Mouse (Mus musculus): Measurements from ENCODE around the gene Cap2. TPM values are rescaled to one million over a fixed set of nuclear protein-coding genes. Genes with fewer than 3 reads are reported as not detected.

The Cap2 gene
- polyA plus RNA-seq, 1 experiment from 2014 or later = 5.7 TPM

DNA sequence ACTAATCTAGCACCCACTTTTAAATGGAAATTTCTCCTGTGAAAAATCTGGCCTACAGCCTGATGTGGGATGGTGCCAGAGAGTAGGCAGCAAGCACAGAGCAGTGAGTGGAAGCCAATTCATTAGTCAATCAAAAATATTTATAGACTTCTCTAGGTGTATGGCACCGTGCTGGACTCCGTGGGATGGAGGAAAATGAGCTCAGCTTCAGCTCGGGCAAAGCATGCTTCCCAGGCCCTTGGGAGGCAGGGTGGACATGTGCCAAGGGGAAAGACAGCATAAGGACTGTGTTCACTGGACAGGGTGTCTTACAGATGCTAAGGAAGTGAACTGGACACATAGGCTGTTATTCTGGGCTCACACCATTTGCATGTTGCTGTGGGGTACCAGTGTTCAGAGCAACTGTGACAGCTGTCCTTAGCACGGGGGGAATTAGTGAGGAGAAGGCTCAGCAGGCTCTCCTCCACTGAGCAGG lies 15.6 kb downstream of the Cap2 start:
- Histone ChIP-seq H3K36me3 (ENCODE audit: control insufficient read depth, insufficient read depth, low read length) (no peaks in the 10 kb centered on the region), H3K9ac (replicated peaks; ENCODE audit: low read depth, low read length) (no peak overlapping the region), H3K9me3 (ENCODE audit: control insufficient read depth, low read length) (no peaks in the 10 kb centered on the region), H3K4me3 (ENCODE audit: low read depth, low read length) (no peak overlapping the region), H3K27ac (ENCODE audit: low read depth, low read length) (no peak overlapping the region), H3K27me3 (ENCODE audit: control insufficient read depth, insufficient read depth, low read length) (no peaks in the 10 kb centered on the region), H3K4me2 (ENCODE audit: low read depth, low read length) (no peak overlapping the region), H3K4me1 (ENCODE audit: control insufficient read depth, insufficient read depth, low read length) (no peaks in the 10 kb centered on the region)
- WGBS = 61% methylated on average over 4 of the region's 4 CpGs
- no peak for ATAC-seq (ENCODE audit: low read depth)

DNA sequence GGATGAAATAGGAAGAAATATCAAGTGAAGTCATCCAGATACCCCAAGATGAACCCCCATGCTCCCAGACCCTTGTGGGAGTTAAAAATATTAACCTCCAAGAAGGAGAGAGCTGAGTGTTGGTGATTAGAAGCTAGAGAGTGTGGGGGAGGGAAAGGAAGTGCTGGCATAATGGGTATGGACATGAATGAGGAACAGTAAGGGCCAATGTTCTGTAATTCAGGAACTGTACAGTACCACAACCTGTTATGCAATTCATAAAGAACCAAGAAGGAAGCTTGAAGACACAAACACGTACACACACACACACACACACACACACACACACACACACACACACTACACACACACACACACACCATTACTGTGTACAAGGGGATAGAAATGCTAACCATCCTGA lies 19.8 kb downstream of the Cap2 start:
- Histone ChIP-seq H3K36me3 (ENCODE audit: control insufficient read depth, insufficient read depth, low read length) (no peaks in the 10 kb centered on the region), H3K27me3 (ENCODE audit: control insufficient read depth, insufficient read depth, low read length) (no peaks in the 10 kb centered on the region), H3K27ac (ENCODE audit: low read depth, low read length) (no peak overlapping the region), H3K9ac (replicated peaks; ENCODE audit: low read depth, low read length) (no peak overlapping the region), H3K9me3 (ENCODE audit: control insufficient read depth, low read length) (no peaks in the 10 kb centered on the region), H3K4me1 (ENCODE audit: control insufficient read depth, insufficient read depth, low read length) (no peaks in the 10 kb centered on the region), H3K4me3 (ENCODE audit: low read depth, low read length) (no peak overlapping the region), H3K4me2 (ENCODE audit: low read depth, low read length) (no peak overlapping the region)
- WGBS = 92% methylated on average over 1 of the region's 1 CpGs
- no peak for ATAC-seq (ENCODE audit: low read depth)

DNA sequence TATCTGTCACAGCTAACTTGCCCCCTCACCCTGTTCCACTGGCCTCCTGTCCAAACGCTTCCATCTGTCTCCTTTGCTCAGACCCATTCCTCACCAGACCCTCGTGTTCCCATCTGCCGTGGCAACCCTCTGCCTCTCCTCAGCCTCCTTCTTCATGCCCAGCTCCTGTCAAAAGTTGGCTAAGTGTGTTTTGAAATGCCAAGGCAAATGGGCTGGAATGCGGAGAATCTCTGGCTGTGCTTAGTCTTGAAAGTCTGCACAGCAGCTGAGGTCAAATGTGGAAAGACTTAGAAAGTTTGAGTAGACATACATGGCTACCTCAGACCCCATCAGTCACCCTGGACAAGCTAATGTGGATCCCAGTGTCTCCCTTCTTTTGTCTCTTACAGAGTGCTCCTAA lies 21.1 kb downstream of the Cap2 start:
- Histone ChIP-seq H3K9ac (replicated peaks; ENCODE audit: low read depth, low read length) (no peak overlapping the region), H3K4me1 (ENCODE audit: control insufficient read depth, insufficient read depth, low read length) (no peaks in the 10 kb centered on the region), H3K4me3 (ENCODE audit: low read depth, low read length) (no peak overlapping the region), H3K27me3 (ENCODE audit: control insufficient read depth, insufficient read depth, low read length) (no peaks in the 10 kb centered on the region), H3K4me2 (ENCODE audit: low read depth, low read length) (no peak overlapping the region), H3K9me3 (ENCODE audit: control insufficient read depth, low read length) (no peaks in the 10 kb centered on the region), H3K36me3 (ENCODE audit: control insufficient read depth, insufficient read depth, low read length) (no peaks in the 10 kb centered on the region), H3K27ac (ENCODE audit: low read depth, low read length) (no peak overlapping the region)
- no peak for ATAC-seq (ENCODE audit: low read depth)
- 68% methylated on average over 4 of the region's 4 CpGs for WGBS

DNA sequence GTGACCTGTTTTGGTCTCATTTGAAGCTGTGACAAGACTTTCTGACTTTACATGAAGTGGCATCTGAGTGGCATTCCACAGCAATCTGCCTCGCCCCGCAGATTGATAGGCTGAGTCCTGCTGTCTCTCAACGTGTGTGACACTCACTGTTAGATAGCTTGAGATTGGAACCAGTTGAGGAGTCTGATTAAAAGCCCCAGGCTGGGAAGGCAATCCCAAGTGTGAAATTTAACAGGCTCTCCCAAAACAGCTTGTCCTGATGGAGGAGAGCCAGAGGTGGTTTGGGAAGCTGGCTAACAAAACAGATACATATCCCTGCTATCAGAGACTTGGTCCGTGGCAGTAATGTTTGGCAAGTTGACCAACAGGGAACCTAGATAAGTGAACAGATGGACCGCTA lies 21.6 kb downstream of the Cap2 start:
- H3K27me3 ChIP-seq (ENCODE audit: control insufficient read depth, insufficient read depth, low read length) = no peaks in the 10 kb centered on the region
- H3K36me3 ChIP-seq (ENCODE audit: control insufficient read depth, insufficient read depth, low read length) = no peaks in the 10 kb centered on the region
- H3K4me2 ChIP-seq (ENCODE audit: low read depth, low read length) = no peak overlapping the region
- WGBS = 73% methylated on average over 5 of the region's 5 CpGs
- no peak overlapping the region for H3K9ac ChIP-seq (replicated peaks; ENCODE audit: low read depth, low read length)
- H3K27ac ChIP-seq (ENCODE audit: low read depth, low read length) = no peak overlapping the region
- H3K4me3 ChIP-seq (ENCODE audit: low read depth, low read length) = no peak overlapping the region
- ATAC-seq (ENCODE audit: low read depth) = no peak
- H3K9me3 ChIP-seq (ENCODE audit: control insufficient read depth, low read length) = no peaks in the 10 kb centered on the region
- no peaks in the 10 kb centered on the region for H3K4me1 ChIP-seq (ENCODE audit: control insufficient read depth, insufficient read depth, low read length)

DNA sequence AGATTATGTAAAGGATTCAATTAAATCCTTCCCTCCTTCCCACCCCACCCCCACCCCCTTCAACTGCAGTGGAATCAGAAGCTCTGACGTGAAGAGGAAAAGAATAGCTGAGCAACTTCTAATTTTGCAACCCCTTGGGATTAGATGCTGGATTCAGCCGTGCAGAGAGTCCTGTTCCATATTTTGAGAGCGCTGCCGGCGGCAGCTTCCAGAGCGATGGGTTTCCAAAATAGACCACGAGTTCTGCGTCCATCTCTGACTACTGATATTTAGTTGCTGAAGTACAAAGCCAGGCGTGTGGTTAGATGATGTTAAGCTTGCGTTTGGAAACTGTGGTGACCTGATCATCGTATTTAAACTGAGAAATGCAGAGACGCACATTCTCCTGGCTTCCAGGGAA lies 22.1 kb downstream of the Cap2 start:
- Histone ChIP-seq H3K27ac (ENCODE audit: low read depth, low read length) (no peak overlapping the region), H3K4me1 (ENCODE audit: control insufficient read depth, insufficient read depth, low read length) (no peaks in the 10 kb centered on the region), H3K36me3 (ENCODE audit: control insufficient read depth, insufficient read depth, low read length) (no peaks in the 10 kb centered on the region), H3K4me2 (ENCODE audit: low read depth, low read length) (no peak overlapping the region), H3K9me3 (ENCODE audit: control insufficient read depth, low read length) (no peaks in the 10 kb centered on the region), H3K27me3 (ENCODE audit: control insufficient read depth, insufficient read depth, low read length) (no peaks in the 10 kb centered on the region), H3K9ac (replicated peaks; ENCODE audit: low read depth, low read length) (no peak overlapping the region), H3K4me3 (ENCODE audit: low read depth, low read length) (no peak overlapping the region)
- no peak for ATAC-seq (ENCODE audit: low read depth)
- 80% methylated on average over 12 of the region's 12 CpGs for WGBS

DNA sequence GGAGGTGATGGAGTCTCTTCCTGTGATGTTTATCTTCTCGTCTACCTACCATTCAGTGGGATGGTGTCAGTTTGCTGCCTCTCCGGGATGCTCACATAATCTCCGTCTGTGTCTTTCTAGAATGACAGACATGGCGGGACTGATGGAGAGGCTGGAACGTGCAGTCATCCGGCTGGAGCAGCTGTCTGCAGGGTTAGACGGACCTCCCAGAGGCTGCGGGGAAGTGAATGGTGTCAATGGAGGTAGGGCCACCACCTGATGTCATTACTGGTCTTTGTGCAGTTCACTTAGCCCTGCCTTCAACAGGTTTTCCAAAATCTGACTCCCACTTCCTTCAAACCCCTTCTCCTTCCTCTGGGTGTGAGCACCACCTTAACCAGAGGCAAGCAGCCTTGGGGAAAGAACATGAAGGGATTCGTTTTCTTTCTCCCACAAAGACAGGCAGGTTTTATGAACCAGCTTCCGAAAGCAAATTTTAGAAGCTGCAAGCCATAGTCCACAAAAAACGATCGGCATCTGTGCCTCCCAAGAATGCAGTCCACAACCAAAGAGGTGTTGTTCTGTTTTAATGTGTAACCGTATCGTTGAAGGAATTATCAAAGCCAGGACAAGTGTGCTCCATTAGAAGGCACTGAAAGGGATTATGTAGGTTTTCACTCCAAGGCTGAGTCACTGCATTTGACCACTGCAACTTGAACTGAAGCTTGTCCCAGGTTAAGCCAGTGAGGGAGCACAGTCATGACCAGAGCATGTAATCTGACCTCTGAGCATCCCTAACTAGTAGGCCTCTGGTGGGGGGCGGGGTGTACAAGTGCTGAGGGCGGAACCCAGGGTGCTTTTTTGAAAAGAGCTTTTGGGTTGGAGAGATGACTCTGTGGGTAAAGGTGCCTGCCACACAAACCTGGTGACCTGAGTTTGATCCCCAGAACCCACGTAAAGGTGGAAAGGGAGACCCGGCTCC lies 23.9 kb downstream of the Cap2 start:
- Histone ChIP-seq H3K27me3 (ENCODE audit: control insufficient read depth, insufficient read depth, low read length) (no peaks in the 10 kb centered on the region), H3K27ac (ENCODE audit: low read depth, low read length) (no peak overlapping the region), H3K9me3 (ENCODE audit: control insufficient read depth, low read length) (no peaks in the 10 kb centered on the region), H3K4me3 (ENCODE audit: low read depth, low read length) (no peak overlapping the region), H3K4me1 (ENCODE audit: control insufficient read depth, insufficient read depth, low read length) (no peaks in the 10 kb centered on the region), H3K9ac (replicated peaks; ENCODE audit: low read depth, low read length) (no peak overlapping the region), H3K4me2 (ENCODE audit: low read depth, low read length) (no peak overlapping the region), H3K36me3 (ENCODE audit: control insufficient read depth, insufficient read depth, low read length) (no peaks in the 10 kb centered on the region)
- WGBS = 88% methylated on average over 18 of the region's 18 CpGs
- ATAC-seq (ENCODE audit: low read depth) = no peak

DNA sequence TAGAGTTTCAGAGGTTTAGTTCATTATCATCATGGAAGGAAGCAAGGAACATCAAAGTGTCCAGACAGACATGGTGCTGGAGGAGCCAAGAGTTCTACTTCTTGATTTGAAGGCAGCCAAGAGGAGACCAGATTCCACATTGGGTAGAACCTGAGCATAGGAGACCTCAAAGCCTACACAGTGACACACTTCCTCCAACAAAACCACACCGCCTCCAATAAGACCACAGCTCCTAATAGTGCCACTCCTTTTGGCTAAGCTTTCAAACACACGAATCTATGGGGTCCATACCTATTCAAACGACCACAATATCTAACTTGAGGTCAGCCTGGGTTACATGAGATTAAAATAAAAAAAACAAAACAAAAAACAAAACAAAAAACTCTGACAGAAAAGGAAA lies 25.0 kb downstream of the Cap2 start:
- Histone ChIP-seq H3K27ac (ENCODE audit: low read depth, low read length) (no peak overlapping the region), H3K4me3 (ENCODE audit: low read depth, low read length) (no peak overlapping the region), H3K36me3 (ENCODE audit: control insufficient read depth, insufficient read depth, low read length) (no peaks in the 10 kb centered on the region), H3K27me3 (ENCODE audit: control insufficient read depth, insufficient read depth, low read length) (no peaks in the 10 kb centered on the region), H3K9ac (replicated peaks; ENCODE audit: low read depth, low read length) (no peak overlapping the region), H3K9me3 (ENCODE audit: control insufficient read depth, low read length) (no peaks in the 10 kb centered on the region), H3K4me2 (ENCODE audit: low read depth, low read length) (no peak overlapping the region), H3K4me1 (ENCODE audit: control insufficient read depth, insufficient read depth, low read length) (no peaks in the 10 kb centered on the region)
- 82% methylated on average over 3 of the region's 3 CpGs for whole genome bisulfite sequencing
- no peak for ATAC-seq (ENCODE audit: low read depth)

DNA sequence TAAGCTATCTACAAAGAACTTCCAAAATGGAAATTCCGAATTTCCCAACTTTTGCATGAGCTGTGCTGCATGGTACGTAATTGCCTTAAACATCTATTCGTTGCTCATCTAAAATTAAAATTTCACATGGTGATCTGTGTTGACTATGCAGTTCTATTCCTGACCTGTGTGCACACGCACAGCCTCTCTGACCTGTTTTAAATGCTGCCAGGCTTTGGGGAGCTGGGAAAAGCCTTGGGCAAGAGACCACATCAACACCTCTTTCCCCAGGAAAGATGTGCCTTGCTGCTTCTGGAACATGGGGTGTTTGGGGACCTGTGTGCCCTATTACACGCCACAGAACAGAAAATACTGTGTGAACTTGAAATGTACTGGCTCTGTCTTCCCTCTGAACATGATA lies 25.7 kb downstream of the Cap2 start:
- H3K4me1 ChIP-seq (ENCODE audit: control insufficient read depth, insufficient read depth, low read length) = no peaks in the 10 kb centered on the region
- no peak overlapping the region for H3K4me2 ChIP-seq (ENCODE audit: low read depth, low read length)
- H3K9me3 ChIP-seq (ENCODE audit: control insufficient read depth, low read length) = no peaks in the 10 kb centered on the region
- 90% methylated on average over 5 of the region's 5 CpGs for WGBS
- H3K4me3 ChIP-seq (ENCODE audit: low read depth, low read length) = no peak overlapping the region
- ATAC-seq (ENCODE audit: low read depth) = no peak
- H3K9ac ChIP-seq (replicated peaks; ENCODE audit: low read depth, low read length) = no peak overlapping the region
- no peaks in the 10 kb centered on the region for H3K27me3 ChIP-seq (ENCODE audit: control insufficient read depth, insufficient read depth, low read length)
- H3K27ac ChIP-seq (ENCODE audit: low read depth, low read length) = no peak overlapping the region
- no peaks in the 10 kb centered on the region for H3K36me3 ChIP-seq (ENCODE audit: control insufficient read depth, insufficient read depth, low read length)

DNA sequence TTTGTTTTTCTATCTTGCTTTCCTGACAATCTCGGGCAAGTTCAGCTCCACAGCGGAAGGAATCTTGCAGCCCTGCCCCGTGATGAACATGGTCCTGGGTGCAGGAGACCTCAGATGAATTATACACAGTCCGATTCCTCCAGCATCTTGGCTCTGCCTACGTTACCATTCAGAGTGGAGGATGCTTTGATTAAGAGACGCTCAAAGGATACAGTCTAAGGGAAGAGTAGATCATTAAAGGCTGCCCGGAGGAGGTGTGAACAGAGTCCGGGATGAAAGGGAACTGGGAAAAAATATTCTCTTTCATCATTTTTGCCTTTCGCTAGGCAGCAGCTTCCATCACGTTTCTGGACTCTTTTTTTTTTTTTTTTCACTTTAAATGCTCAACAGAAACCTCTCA lies 27.4 kb downstream of the Cap2 start:
- H3K36me3 ChIP-seq (ENCODE audit: control insufficient read depth, insufficient read depth, low read length) = no peaks in the 10 kb centered on the region
- no peaks in the 10 kb centered on the region for H3K27me3 ChIP-seq (ENCODE audit: control insufficient read depth, insufficient read depth, low read length)
- no peaks in the 10 kb centered on the region for H3K4me1 ChIP-seq (ENCODE audit: control insufficient read depth, insufficient read depth, low read length)
- no peak overlapping the region for H3K4me2 ChIP-seq (ENCODE audit: low read depth, low read length)
- no peaks in the 10 kb centered on the region for H3K9me3 ChIP-seq (ENCODE audit: control insufficient read depth, low read length)
- H3K4me3 ChIP-seq (ENCODE audit: low read depth, low read length) = no peak overlapping the region
- 89% methylated on average over 10 of the region's 10 CpGs for WGBS
- no peak overlapping the region for H3K9ac ChIP-seq (replicated peaks; ENCODE audit: low read depth, low read length)
- ATAC-seq (ENCODE audit: low read depth) = no peak
- no peak overlapping the region for H3K27ac ChIP-seq (ENCODE audit: low read depth, low read length)

All from neural tube, embryonic 14.5 days (tissue).